Mouse (Mus musculus) ZHBTc4 (cell line): ENCODE measurements around the gene Ipmk.

Experiments used
- DNase-seq: peaks from one replicate; pipeline ENCODE4 v3.0.0-alpha.2; 2011; ENCODE audit warnings: low read depth, low spot score

The Ipmk gene

DNA sequence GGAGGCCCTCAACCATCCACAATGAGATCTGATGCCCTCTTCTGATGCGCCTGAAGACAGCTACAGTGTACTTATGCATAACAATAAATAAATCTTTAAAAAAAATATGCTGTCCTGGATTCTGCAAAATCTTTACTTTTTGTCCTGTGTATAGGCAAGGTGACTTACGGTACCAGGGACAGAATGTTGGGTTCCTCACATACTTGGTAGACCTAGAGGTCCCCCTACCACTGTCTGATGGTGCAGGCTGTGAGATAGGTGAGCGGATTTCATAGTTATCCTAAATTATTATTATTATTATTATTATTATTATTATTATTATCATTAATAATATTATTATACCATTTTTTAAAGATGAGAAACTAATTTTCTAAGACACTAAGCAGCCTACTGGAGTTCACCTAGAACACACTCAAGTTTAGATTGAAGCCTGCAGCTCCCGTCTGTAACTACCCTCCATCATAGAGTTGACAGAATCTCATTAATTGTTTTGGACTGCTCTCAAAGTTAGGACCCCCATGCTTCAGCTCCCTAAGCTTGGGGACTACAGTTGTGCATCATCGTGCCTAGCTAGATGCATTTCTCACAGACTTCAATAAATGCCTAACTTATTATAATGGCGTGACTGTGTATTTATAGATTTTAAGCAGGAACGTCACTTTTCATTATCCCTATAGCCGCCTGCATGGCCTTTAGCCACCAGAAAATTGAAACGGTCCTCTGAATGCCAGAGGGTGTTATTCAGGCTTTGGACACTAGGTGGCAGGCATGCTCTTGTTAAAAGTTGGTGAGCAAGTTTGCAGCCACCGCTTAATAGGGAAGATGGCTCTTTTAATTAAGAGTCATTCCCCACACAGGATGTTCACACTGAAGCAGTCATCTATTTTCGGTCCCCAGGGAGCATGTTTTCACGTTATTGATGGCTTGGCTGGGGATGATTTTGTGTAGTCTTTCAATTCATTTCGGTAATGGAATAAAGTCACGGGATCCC lies 74.8 kb downstream of the Ipmk start:
- peak; percentile 84 for DNase-seq

GRCm38 (mm10) chr10:71426740-71427139 lies 79.2 kb downstream of the Ipmk start:
- DNase-seq: no peak

- DNase-seq: no peak
These were observed 79.8 kb downstream of the Ipmk start for GRCm38 (mm10) chr10:71427381-71427780.

- DNase-seq: peak; percentile 63
These were observed 80.8 kb downstream of the Ipmk start for GRCm38 (mm10) chr10:71428246-71428864.

- DNase-seq: peak; percentile 44
These were observed 83.1 kb downstream of the Ipmk start for GRCm38 (mm10) chr10:71430661-71431060.

GRCm38 (mm10) chr10:71443086-71443485 lies 95.5 kb downstream of the Ipmk start:
- DNase-seq: peak; percentile 40

DNA sequence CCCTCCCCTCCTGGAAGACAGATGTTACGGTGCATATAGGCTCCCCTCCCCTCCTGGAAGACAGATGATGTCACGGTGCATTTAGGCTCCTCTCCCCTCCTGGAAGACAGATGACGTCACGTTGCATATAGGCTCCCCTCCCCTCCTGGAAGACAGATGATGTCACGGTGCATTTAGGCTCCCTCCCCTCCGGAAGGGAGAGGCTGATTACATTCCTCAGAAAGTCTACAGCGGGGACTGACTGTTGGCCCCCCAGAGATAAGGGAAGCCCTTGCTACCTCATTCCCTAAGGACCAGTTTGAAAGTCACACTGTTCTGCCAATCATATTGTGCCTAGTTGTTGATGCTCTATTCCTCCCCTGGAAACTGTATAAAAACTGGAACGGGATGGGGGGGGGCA lies 100.1 kb downstream of the Ipmk start:
- peak; percentile 54 for DNase-seq

DNA sequence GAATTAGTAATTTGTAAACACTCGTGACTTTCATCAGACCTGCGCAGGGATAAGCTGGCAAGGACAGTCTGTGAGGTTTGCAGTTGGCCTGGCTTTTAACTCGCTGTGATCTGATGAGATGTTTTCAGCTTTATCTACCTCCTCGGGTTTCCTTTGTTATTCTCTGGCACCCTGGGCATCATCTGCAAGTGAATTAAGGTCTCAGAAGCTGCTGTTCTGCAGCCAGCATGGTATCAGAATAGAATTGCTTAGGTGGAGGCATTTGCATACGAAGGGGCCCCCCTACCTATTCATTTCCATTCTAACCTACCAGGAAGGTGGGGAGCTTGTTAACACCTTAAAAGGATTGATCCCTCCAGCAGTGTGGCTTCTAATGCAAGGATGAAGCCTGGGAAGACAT lies 100.7 kb downstream of the Ipmk start:
- DNase-seq: peak; percentile 83

DNA sequence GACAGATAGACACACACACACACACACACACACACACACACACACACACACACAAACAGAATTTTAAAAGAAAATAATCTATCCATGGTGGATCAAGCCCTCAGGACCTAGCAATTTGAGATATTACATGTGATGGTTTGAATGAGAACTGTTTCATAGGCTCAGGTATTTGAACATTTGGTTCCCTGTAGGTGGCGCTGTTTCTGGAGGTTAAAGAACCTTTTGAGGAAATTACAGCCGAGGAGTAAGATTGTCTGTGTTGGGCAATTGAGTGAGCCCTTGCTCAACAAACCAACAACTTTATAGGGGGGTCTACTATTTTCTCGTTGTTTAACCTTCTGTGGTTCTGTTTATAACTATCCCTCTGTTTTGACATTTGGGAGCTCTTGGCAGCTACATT lies 107.8 kb downstream of the Ipmk start:
- DNase-seq: peak; percentile 51

- DNase-seq: peak; percentile 76
These were observed 114.8 kb downstream of the Ipmk start for GRCm38 (mm10) chr10:71462371-71462770.

DNA sequence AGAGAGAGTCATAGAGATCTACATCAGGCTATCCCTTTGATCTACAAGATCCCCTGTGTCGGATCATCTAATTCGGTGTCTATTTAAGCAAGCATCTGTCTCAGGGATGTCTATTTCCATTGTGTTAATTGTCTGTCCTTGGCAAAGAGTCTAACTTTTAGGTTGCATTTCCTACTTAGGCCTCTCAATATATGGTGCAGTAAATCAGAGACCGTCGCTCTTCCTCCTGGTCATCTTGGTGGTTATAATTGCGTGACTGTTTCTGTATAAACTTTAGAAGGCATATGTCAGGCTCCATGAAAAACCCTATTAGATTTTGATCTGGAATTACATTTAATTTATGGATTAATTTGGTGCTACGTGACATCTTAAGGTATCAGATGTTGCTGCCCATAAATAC lies 116.9 kb downstream of the Ipmk start:
- no peak for DNase-seq

DNA sequence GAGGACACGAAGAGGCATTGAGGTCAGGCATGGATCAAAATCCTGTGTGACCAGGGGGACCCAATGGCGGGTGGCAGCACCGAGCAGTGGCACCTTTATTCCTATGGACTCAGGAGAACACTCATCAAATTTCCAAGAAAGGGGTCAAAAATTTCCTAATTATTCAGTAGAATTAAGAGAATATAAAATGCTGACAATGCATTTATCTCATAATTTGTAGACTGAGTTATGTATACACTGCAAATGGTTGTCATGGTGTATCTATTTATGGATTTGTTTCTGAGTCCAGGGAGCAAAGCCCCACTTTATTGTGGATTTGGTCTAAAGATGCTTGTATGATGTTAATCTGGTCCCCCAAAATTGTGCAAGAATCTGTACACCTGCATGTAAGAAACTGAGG lies 120.8 kb downstream of the Ipmk start:
- DNase-seq: no peak

DNA sequence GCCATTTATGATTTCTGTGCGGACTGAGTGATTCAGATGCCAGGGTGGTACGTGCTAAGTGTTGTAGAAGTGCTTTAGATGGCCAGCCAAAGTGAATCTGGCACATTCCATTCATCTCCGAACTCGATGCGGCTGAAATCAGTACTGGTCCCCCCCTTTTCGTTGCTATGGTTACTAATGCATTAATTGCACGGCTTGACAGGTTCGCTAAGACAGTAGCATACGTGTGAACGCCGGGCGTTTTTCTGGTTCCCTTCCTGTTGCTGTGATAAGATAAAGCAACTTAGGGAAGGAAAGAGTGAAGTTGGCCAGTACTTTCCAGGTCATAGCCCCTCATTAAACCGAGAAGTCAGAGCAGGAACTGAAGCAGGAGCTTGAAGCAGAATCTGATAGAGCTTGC lies 122.2 kb downstream of the Ipmk start:
- DNase-seq: no peak

DNA sequence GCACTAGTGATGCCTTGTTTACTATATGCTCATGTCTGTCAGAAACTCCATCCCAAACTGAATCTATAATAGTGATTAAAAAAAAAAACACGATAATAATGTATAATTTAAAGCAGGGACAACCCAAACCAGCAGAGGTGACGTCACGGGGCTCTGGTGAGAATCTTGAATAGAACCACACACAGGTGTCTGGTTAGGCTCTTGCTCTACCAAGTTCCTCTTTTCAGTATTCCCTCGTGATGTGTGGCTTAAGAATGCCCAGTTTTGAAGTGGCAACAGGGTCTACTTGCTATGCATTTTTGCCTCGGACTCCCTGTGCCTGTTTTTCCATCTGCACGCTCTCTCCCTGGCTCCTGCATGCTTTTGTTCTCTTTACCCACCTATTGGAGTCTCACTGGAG lies 124.5 kb downstream of the Ipmk start:
- DNase-seq: no peak

GRCm38 (mm10) chr10:71473590-71473989 lies 126.0 kb downstream of the Ipmk start:
- DNase-seq: no peak

DNA sequence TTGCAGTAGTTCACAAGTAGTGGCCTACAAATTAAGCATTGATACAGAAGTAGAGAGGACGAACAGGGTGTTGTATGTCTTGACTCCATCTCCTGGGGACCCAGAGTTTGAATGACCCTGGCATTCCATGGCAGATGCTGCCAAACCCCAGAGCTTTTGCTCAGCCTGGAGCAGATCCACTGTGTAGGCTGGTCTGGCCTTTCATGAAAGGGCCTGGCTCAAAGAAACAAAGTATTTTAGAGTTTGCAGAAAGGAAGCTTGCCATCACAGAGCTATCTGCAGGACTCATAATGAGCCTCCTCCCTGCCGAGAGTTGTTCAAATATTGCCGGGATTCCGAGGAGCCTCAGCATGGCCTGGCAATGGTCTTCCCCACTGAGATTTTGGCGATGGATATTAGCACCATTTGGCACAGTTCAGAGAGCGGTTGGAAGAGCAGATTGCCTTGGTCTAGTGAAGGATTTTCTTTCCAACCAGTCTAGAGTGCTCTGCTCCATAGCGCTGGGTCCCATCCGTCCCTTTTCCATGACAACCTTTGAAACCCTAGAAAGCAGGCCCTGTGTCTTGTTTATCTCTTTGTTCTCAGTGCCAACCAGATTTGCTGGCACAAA lies 129.0 kb downstream of the Ipmk start:
- no peak for DNase-seq

GRCm38 (mm10) chr10:71477147-71477546 lies 129.6 kb downstream of the Ipmk start:
- no peak for DNase-seq

DNA sequence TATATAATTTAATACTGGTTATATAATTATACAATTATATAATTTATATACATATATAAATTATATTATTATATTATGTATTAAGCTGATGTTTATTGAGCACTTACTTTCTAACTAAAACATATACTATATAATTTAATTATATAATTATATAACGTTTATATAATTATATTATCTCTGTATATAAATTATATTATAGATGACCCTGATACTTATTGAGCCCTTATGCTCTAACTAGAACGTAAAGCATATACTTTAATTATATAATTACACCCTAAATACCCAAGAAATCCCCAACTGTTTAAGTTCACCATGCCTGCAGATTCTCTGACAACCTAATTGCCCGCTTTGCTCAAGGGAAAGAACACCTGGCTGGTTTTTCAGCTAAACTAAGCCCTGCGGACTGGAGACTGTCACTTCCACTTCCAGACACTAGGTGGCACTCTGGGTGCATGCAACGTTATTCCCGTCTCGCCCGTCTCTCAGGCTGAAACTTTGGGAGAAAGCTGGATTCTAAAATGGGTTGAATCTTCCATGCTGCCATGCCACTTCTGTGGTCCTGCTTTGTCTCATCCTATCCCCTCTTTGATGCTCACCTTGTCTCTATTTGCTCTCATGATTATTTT lies 132.2 kb downstream of the Ipmk start:
- peak; percentile 82 for DNase-seq
